Mouse (Mus musculus): ENCODE results near the gene Ccdc8.

DNA sequence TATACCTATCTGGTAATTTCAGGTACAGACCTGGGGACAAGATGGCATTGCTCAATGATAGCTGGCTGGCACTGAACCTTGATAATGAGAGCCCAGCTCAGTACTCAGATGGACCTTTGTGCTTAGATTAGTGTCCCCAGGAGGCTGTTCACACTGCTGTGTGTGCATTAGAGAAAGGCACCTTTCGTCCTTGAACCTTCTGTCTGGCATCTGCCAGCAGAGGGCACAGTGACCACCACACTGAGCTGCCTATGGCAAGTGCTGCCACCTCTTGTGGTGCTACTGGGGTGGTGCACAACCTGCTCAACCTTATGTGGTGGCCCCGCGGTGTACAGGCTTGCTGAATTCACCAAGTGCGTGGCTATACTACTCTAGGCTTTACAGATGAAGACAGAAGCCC, 14.8 kb downstream of the Ccdc8 start:
- no peak for TF ChIP-seq CTCF (conservative IDR thresholded peaks at IDR 0.05; ENCODE audit: low read length)
- no peak for TF ChIP-seq NANOG (IDR thresholded peaks at IDR 0.05; ENCODE audit: borderline replicate concordance, low read length)
